Mouse (Mus musculus): ENCODE data around the gene Commd7.
"Not testable (repeated sequence)": the region's sequence is repeated elsewhere in the genome, so short reads cannot be mapped to it uniquely, and the experiment has no call there.

Commd7 gene

DNA sequence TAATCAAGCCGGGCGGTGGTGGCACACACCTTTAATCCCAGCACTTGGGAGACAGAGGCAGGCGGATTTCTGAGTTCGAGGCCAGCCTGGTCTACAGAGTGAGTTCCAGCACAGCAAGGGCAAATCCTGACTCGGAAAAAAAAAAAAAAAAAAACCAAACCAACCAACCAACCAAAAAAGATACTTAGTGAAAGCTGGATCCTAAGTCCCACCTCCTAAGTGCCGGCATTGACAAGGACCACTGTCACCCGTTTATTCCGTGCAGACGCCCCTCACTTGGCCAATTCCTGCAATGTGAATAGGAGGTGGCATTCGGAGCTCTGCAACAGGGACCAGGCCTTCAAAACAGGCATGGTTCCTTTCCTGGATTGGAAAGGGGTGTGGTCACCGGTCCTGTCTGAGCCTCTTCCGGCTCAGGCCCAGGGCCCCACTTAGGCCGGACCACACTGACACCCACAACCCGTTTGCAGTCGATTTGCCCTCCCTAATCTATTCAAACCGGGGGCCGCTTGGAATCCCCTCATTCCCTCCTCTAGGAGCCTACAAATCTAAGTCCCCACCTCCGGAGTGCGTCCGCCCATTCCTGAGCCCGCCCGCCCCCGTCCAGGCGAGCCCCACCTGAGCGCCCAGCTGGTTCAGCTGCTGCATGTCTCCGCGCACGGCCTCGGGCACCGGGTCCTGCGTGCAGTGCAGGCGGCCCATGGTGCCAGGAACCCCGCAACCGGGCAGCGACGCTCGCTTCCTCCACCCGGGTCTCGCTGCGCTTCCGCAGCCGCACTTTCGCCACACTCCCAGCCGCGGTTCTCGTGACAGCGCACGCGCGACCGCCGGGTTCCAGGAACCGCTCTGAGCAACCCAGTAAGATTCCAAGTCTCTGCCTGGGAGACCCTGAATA, at the start of gene Commd7:
TSS of gene Commd7 (minus strand) at position 806 of the 895 bp plus-strand sequence.
- DNase-seq (ENCODE audit: extremely low read depth, low read depth, low spot score): no peak

- no peak for DNase-seq (ENCODE audit: extremely low read depth, low read depth, low spot score)
These were observed 47.4 kb upstream of the Commd7 start for GRCm38 (mm10) chr2:153679959-153680358.

- no peak for DNase-seq (ENCODE audit: extremely low read depth, low read depth, low spot score)
These were observed 45.0 kb upstream of the Commd7 start for GRCm38 (mm10) chr2:153677550-153677949.

DNA sequence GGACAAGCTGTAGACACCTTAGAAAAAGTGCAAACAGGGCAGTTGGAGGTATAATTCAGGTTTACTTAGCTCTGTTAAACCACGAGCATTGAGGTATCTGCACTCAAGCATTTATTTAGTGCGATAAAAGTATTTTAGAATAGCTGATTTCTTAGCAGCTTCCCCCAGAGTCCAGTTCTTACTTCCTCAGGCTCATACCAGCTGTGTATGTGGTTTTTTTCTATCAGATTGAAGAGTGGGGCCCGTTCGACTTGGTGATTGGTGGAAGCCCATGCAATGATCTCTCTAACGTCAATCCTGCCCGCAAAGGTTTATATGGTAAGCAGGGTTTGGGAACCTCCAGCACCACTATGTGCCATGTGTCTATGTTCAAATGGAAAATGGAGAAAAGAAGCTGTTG, 44.4 kb upstream of the Commd7 start:
- no peak for DNase-seq (ENCODE audit: extremely low read depth, low read depth, low spot score)

- DNase-seq (ENCODE audit: extremely low read depth, low read depth, low spot score): not testable (repeated sequence)
These were observed 42.8 kb upstream of the Commd7 start for GRCm38 (mm10) chr2:153675364-153675763.

DNA sequence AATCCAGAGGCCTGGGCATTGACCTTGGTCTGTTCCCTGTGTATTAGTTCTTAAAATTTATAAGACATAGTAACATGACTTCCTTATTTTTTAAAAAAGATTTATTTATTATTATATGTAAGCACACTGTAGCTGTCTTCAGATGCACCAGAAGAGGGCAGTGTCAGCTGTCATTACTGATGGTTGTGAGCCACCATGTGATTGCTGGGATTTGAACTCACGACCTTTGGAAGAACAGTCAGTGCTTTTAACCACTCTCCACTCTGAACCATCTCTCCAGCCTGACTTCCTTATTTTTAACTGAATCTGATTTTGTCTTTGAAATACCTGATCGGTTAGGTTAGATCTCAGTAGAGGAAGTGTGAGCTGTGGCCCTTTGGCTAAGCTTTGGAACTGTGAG, 40.0 kb upstream of the Commd7 start:
- DNase-seq (ENCODE audit: extremely low read depth, low read depth, low spot score): no peak

- no peak for DNase-seq (ENCODE audit: extremely low read depth, low read depth, low spot score)
These were observed 37.5 kb upstream of the Commd7 start for GRCm38 (mm10) chr2:153670111-153670510.

DNA sequence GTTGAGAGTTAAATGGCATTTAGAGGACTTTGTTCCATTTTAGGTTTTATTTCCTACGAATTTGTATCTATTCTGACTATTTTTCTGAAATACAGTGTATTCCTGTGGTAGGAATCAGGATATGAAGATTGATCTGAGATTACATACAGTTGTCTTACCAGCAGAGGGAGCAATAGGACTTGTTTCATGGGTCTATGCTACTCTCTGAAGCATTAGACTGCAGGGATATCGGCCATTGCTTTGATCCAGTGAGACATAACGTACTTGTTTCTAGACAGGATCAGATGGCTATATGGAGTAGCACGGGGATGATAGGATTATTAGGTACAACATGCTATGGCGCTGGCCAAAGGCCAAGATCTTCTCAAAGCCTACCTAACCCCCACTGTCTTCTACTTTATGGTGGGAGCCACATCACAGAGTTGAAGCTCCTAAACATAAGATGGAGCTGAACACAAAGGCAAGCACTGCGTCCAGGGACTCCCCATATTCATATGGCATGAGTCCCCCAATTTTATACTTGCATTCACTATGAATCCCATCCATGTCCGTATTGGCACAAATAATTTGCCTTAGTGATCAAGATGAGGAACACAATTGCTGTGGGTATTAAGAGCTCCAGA, 36.3 kb upstream of the Commd7 start:
- DNase-seq (ENCODE audit: extremely low read depth, low read depth, low spot score): no peak

- DNase-seq (ENCODE audit: extremely low read depth, low read depth, low spot score): no peak
These were observed 32.8 kb upstream of the Commd7 start for GRCm38 (mm10) chr2:153665401-153665800.

- no peak for DNase-seq (ENCODE audit: extremely low read depth, low read depth, low spot score)
These were observed 28.0 kb upstream of the Commd7 start for GRCm38 (mm10) chr2:153660616-153661015.

GRCm38 (mm10) chr2:153657659-153658058, 25.1 kb upstream of the Commd7 start:
- not testable (repeated sequence) for DNase-seq (ENCODE audit: extremely low read depth, low read depth, low spot score)

GRCm38 (mm10) chr2:153651681-153652080, 19.1 kb upstream of the Commd7 start:
- DNase-seq (ENCODE audit: extremely low read depth, low read depth, low spot score): no peak

- DNase-seq (ENCODE audit: extremely low read depth, low read depth, low spot score): no peak
These were observed 17.6 kb upstream of the Commd7 start for GRCm38 (mm10) chr2:153650014-153650687.

DNA sequence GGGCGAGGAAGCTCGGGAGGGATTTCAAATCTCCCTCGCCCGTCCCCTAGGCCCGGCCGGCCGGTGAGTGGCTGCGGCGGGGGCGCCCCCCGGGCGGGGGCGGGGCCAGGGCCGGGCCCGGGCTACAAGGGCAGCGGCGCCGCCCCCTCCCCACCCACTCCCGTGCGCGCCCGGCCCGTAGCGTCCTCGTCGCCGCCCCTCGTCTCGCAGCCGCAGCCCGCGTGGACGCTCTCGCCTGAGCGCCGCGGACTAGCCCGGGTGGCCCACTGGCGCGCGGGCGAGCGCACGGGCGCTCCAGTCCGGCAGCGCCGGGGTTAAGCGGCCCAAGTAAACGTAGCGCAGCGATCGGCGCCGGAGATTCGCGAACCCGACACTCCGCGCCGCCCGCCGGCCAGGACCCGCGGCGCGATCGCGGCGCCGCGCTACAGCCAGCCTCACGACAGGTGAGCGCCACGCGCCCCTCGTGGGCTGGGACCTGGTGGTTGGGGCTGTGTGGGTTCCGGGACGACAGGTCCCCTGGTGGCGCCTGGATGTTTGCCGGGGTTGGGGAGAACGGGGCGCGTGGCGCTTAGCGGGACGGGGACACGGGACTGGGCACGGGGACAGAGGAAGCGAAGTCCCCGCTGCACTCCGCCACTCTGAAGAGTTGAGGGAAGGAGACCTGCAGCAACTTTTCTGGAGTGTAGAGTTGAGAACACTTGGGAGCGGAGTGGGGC, 16.9 kb upstream of the Commd7 start, which contains the start of gene Dnmt3b:
TSS of gene Dnmt3b (plus strand) at position 153 of the 716 bp plus-strand sequence.
- no peak for DNase-seq (ENCODE audit: extremely low read depth, low read depth, low spot score)

DNA sequence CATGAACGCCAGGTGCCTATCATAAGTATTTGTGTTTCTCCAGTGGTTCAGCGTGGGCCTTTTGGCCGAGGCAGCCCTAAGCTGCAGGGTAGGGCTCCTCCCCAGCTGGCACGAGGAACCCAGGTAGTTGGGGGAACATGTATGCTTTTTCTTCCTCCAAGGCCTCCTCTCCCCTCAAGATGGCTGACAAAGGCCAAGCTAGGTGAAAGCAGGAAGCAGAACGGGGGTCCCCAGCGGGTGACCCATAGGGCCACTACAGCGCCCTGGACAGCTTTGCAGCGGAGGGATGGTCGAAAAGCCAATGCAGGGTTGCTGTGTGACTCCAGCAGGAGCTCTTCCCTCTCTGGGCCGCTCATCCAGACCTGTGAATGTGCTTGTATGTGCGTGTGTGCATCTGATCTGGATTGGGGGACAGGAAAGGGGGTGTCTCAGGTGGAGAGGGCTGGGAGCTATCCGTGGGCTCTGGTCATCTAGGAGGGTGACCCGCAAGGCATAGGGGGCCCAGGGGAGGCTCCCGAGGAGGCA, 16.3 kb upstream of the Commd7 start:
- DNase-seq (ENCODE audit: extremely low read depth, low read depth, low spot score): no peak

DNA sequence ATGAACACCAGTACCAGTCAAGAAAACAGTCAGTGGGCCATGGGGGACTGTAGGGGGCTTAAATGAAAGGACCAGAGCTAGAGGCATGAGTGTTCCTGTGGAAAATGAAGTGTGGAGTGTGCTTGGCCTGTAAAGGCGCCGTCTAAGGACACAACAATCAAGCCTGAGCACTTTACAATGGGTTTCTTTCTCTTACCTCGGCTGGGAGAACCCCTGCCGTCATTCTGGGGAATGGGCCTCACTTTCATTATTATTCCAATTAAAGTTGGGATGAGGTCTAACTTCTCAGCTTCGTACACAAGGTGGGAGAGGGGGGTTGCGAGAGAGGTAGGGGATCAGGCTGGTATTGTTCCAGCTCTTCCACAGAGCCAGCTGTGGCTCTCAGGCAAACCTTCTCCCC, 10.4 kb upstream of the Commd7 start:
- DNase-seq (ENCODE audit: extremely low read depth, low read depth, low spot score): no peak

DNA sequence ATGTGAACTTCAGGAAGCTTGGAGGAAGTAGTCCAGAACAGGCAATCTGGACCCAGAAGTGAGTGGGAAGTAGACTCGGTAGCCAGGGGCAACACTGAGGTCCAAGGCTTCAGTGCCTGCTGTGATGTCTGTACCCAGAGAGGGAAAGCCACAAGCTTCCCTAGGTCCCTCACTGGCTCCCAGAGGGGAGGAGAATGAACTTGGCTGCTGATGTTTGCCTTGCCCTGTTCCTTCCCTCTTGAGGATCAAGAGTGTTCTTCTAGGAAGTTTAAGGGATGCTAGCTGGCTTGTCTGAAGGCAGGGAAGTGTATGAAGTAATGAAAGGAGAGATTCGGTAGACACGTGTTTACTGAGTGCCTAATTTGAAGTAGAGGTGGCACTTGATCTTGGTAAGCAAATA, 9.9 kb upstream of the Commd7 start:
- no peak for DNase-seq (ENCODE audit: extremely low read depth, low read depth, low spot score)

DNA sequence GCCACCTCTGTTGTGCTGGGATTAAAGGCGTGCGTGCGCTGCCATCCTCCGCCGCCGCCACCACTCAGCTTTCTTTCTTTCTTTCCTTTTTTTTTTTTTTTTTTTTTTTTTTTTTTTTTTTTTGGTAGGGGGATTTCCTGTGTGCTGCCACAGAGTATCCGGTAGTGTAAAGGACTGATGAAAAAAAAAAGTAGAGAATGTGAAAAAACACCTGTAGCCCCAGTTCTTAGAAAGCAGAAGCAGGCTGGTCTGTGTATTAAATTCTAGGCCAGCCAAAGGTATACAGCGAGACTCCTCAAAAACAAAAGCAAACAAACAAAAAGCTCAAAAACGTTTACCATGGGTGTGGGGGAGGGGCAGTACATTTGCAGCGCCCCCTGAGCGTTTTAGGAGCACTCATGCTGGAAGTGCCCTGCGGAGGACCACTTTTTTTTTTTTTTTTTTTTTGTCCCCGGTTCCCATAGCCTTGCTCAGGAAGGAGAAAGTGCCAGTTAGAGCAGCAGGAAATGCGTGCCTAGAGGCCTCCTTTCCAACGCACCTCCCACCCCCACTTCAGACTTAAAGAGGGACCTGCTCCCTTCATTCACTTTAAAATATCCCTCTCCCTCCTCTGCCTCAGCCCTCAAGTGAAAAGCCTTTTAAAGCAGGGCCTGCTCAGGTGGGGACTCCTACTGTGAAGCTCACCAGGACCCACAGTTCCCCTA, 6.5 kb upstream of the Commd7 start:
- DNase-seq (ENCODE audit: extremely low read depth, low read depth, low spot score): no peak

DNA sequence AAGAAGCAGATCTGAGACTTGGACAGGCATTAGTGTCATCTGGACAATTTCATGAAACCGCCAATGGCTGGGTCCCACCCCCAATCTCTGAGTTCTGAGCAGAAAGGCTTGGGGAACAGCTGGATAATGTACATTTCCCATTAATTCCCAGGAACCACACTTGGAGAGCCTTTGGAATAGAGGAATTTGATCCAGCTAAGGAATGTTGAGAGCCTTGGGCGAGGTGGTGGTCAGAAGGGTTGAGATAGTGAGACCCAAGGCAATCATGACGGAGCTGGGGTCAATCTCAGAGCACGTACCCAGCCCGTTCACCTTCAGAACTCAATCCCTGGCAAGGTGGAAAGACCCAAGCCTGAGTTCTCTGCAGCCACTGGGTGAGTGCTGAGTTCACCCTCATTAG, 678 bp upstream of the Commd7 start:
- no peak for DNase-seq (ENCODE audit: extremely low read depth, low read depth, low spot score)

GRCm38 (mm10) chr2:153632871-153633226, 268 bp upstream of the Commd7 start:
- no peak for DNase-seq (ENCODE audit: extremely low read depth, low read depth, low spot score)

Measured in fat pad, adult 2 months (tissue).